Mouse (Mus musculus) heart, postnatal 0 days (tissue): Measurements from ENCODE around the gene Nudt7.

ENCODE experiments used
- CTCF ChIP-seq: IDR thresholded peaks from 2 replicates; pipeline ENCODE4 v1.5.1; 2016; ENCODE audit warnings: antibody characterized with exemption, control low read depth, low read depth
- EP300 ChIP-seq: IDR thresholded peaks from 2 replicates; pipeline ENCODE4 v1.6.1; 2016; ENCODE audit warnings: antibody characterized with exemption, low read depth

GRCm38 (mm10) chr8:114158586-114158985, 25.2 kb downstream of the Nudt7 start:
- TF ChIP-seq CTCF (no peak), EP300 (no peak)
